Mouse (Mus musculus) urinary bladder, postnatal 25 days (tissue): ENCODE data around the gene Dapl1.

Experiments used
- DNase-seq: peaks from one replicate; pipeline ENCODE4 v3.0.0; 2022; ENCODE audit warnings: low spot score

The Dapl1 gene

DNA sequence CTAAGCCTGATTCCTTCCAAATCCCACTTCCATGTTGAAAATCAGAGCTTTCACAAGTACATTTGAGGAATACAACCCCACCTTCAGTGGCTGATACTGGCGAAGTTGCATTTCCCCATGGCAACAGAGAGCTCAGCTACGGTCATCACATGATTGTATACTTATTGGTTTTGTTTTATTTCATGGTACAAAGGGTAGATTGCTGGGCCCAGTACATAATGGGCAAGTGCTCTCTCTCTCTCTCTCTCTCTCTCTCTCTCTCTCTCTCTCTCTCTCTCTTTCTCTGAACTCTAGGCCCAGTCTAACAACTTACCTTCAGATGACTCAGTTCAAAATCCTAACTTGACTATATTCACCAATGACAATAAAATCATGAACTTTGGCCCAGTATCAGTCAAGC lies 52.5 kb downstream of the Dapl1 start:
- DNase-seq = no peak

GRCm38 (mm10) chr2:59538031-59538430 lies 53.6 kb downstream of the Dapl1 start:
- DNase-seq = no peak

- no peak for DNase-seq
Observed at GRCm38 (mm10) chr2:59539796-59540195, 55.3 kb downstream of the Dapl1 start.

- DNase-seq = peak; percentile 85
Observed at GRCm38 (mm10) chr2:59541121-59541887, 56.9 kb downstream of the Dapl1 start.

GRCm38 (mm10) chr2:59543543-59544065 lies 59.2 kb downstream of the Dapl1 start:
- DNase-seq = no peak

DNA sequence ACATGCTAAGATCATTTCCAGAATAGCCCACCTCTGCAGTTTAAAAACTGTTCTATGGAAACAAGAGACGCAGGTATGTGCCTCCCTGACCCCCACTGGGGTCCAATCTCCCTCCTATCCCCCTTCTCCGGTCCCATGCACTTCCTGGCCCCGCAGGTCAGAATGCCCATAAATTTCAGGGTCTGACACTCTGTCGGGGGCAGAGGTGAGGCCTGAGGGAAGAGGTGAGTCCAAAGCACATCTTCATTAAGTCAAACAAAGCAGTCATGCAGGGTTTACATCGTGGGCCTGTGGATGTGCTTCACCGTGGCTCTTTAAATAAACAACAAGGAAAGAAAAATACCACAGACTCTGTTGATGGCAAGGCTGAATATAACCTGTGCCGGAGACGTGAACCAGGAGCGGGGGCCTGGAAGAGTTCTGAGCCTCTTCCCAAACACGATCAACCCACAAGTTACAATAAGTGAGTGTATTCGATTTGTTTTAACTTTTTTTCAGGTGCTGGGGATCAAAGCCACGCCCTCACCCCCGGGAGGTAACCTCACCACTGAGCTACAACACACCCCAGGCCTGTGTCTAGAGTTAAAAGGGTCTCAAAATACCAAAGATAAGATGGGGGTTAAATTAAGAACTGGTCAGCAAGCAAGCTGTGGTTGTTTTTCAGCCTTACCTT lies 59.9 kb downstream of the Dapl1 start:
- no peak for DNase-seq

- DNase-seq = no peak
Observed at GRCm38 (mm10) chr2:59545001-59545400, 60.5 kb downstream of the Dapl1 start.

DNA sequence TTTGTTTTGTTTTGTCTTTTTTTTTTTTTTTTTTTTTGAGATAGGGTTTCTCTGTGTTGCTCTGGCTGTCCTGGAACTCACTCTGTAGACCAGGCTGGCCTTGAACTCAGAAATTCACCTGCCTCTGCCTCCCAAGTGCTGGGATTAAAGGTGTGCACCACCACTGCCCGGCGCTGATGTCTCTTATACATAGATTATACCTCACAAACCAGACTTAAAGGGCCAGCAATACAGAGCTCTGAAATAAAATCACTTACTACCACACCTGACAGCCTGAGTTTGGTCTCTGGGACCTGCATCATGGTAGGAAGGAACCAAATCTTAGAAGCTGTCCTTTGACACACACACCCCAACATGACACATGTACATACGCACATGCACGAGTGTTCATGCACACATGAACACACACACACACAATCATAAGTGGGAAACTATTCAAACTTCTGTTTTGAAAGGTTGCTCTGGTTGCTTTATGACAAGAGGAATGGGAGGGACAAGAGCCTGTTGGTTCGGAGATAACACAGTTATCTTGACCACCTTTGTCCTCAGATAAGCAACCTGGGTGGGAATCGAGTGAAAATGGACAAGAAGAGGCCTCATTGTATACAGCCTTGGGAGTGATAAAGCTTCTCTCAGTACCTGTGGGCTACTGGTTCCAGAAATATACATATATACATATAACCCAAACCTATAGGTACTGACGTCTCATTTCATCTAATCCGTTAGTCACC lies 63.1 kb downstream of the Dapl1 start:
- DNase-seq = no peak

- DNase-seq = no peak
Observed at GRCm38 (mm10) chr2:59552784-59553183, 68.3 kb downstream of the Dapl1 start.

- DNase-seq = no peak
Observed at GRCm38 (mm10) chr2:59554373-59554940, 70.0 kb downstream of the Dapl1 start.
